Mouse (Mus musculus): ENCODE results near the gene Kcnb1.

The Kcnb1 gene

GRCm38 (mm10) chr2:167190076-167190399 is at the start of gene Kcnb1:
TSS of gene Kcnb1 (minus strand) at chr2:167190155.
- DNase-seq (ENCODE audit: inconsistent ontology term) = peak; percentile 73

GRCm38 (mm10) chr2:167239262-167239661 is 49.3 kb upstream of the Kcnb1 start:
- DNase-seq (ENCODE audit: inconsistent ontology term) = no peak

GRCm38 (mm10) chr2:167237224-167237623 is 47.3 kb upstream of the Kcnb1 start:
- no peak for DNase-seq (ENCODE audit: inconsistent ontology term)

GRCm38 (mm10) chr2:167236174-167236573 is 46.2 kb upstream of the Kcnb1 start:
- no peak for DNase-seq (ENCODE audit: inconsistent ontology term)

DNA sequence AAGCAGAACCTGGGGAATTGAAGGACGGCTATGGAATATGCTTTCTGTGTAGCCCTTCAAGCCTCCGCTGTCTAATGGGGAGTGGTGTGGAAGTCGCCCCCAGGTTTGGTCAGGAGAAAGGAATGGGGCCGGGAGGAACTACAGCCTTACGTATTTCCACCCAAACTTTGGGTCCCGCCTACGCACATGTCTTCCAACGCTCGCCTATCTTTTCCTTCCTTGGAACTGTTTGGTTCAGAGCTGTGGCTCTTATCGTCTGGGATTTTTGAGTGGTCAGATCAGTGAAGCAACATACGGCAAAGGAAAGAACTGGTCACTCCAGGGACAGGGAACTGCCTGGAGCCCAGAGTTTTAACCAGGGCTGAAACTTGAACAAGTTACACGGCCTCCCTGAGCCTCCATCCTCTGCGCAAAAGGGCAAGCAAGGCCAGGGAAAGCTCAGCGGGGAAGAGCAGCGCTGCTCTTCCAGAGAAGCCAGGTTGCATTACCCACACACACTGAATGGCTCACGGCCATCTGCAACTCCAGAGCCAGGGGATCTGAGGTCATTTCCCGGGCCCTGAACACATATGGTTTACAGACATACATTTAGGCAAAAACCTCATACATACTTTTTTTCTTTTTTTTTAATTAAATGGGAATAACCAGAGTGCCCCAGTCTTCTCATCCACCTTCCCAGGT is 45.5 kb upstream of the Kcnb1 start:
- no peak for DNase-seq (ENCODE audit: inconsistent ontology term)

GRCm38 (mm10) chr2:167233771-167234170 is 43.8 kb upstream of the Kcnb1 start:
- DNase-seq (ENCODE audit: inconsistent ontology term) = no peak

DNA sequence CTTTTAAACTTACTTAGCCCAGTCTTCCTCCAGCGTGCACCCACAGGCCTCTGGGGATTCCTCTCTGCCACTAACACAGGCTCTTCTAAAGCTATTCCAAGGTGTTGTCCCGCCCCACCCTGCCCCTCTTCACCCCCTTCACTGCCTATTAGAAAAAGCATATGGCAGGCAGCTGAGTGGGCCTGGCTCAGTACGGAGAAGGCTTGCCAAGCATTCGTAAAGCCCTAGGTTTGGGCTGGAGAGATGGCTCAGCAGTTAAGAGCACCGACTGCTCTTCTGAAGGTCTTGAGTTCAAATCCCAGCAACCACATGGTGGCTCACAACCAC is 43.0 kb upstream of the Kcnb1 start:
- DNase-seq (ENCODE audit: inconsistent ontology term) = no peak

DNA sequence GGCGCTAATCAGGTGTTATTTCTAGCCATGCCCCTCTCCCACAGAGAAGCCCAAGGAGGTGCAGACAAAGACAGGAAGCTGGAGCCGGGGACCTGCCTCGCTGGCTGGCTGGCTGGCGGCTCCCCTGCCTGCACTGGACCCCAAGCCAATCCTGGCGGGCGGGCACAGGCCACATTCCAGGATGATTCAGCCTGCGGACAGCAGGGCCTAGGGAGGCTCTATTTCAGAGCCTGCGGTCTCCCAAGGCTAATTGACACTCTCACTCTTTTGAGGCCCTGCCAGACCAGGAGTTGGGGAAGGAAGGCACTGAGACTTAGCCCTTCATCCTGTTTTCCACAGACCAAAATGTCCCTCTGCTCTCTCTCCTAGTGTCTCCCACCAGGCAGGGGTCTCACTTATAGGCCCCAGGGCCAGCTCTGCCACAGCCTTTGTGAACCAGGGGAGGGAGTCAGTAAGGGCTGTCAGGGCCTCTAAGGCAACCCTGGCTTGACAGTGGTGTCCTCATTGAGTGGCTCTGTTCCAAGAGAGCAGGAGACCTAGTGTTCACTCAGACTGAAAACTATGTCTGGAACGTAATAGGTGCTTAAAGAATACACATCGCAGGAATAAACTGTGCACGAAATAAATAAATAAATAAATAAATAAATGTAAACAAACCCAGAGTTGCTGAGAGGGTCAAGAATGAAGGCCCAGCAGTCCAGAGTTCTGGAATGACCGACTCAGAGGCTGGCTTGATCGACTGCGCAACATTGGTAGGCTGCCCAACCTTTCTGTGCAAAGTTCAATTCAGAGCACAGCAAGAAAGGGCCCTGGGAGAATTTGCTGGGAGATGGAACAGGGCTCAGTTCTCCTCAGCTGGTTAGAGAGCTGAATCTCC is 42.4 kb upstream of the Kcnb1 start:
- DNase-seq (ENCODE audit: inconsistent ontology term) = peak; percentile 92

DNA sequence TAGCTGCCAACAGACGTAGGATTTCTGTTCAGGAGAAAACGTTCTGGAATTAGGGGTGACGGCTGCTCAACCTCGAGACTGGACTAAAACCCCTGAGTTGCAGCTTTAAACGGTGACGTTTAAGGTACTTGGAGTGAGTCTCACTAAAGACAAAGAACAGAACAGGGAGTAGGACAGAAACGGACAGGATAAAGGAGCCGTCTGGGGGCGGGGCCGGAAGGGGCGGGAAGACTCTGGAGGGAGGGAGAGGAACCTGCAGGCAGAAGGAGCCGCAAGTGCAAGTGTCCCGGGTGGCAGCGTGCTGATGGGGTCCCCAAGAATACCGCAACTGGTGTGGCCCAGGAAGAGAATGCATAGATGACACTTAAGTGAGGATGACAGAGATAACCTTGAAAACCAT is 40.6 kb upstream of the Kcnb1 start:
- DNase-seq (ENCODE audit: inconsistent ontology term) = no peak

DNA sequence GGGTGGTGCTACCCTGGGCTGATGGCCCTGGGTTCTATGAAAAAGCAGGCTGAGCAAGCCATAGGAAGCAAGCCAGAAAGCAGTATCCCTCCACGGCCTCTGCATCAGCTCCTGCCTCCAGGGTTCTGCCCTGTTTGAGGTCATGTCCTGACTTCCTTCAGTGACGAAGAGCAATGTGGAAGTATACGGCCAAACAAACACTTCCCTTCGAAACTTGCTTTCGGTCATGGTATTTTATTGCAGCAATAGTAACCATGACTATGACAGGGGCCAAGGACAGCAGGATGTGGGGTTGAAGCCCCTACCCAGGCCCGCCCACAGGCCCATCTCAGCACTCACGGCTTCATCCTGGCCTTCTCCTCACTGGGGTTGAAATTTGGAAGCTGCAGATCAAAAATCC is 35.0 kb upstream of the Kcnb1 start:
- no peak for DNase-seq (ENCODE audit: inconsistent ontology term)

DNA sequence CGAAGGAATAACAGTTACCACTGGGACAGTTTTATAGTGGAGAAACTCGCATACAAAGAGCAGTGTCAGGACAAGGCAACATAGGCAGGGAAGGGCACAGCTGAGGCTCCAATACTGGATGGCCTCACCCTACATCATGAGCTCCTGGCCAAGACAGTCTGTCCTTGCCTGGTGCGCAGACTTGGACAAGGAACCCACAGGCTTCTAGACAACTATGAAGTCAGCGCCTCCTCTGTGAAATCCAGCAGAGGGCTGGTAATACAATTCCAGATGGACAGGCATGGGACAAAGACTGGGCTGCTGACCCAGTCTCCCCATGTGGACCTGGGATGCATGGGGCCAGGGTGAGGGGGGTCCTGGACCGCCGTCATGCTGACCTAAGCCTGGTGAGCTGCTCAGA is 34.2 kb upstream of the Kcnb1 start:
- no peak for DNase-seq (ENCODE audit: inconsistent ontology term)

DNA sequence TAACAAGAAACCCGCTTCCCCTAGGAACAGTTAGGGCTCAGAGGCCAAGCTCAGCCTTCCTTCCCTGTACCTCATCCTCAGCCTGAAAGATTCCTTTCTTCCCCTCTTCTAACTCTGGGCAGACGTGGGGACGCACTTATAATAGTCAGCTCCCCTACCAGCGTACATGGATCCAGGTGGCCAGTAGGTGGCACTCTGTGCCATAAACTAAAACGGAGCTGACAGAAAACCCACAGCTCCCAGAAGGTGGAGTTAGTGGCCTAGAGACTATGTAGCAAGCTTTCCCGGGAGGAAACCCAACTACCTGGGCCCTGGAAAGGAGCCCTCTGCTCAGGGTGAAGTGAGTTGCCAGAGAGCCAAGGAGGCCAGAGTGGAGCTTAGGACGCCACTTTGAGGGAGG is 32.2 kb upstream of the Kcnb1 start:
- peak; percentile 60 for DNase-seq (ENCODE audit: inconsistent ontology term)

DNA sequence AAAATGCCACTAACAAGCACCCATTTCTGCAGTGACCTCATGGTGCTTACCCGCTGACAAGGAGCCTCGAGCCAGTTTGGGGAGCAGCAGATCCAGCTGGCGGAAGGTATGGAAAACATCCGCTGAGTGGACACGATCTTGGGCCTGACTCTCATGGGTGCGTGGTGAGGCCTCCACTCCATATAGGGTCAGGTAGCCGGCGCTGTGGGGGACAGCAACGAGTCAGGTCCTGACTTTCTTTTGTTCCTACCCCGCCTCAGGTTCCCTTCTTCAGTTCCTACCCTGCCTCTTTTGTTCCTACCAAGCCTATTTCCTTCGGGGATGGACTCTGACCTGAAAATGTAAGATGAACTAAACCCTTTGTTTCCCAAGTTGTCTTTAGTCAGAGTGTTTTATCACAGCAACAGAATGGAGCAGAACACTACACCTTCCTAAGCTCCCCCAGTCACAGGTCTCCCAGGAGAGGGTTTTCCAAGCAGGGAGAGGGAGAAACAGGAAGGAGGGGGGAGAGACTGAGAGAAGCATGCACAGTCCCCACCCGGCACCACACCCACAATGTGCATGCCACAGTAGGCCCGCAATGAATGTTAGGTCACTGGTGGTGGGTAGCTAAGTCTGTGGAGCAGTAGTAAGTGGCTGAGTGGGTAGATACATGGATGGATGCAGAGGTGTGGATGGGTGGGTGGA is 31.3 kb upstream of the Kcnb1 start:
- no peak for DNase-seq (ENCODE audit: inconsistent ontology term)

GRCm38 (mm10) chr2:167220736-167221135 is 30.8 kb upstream of the Kcnb1 start:
- no peak for DNase-seq (ENCODE audit: inconsistent ontology term)

DNA sequence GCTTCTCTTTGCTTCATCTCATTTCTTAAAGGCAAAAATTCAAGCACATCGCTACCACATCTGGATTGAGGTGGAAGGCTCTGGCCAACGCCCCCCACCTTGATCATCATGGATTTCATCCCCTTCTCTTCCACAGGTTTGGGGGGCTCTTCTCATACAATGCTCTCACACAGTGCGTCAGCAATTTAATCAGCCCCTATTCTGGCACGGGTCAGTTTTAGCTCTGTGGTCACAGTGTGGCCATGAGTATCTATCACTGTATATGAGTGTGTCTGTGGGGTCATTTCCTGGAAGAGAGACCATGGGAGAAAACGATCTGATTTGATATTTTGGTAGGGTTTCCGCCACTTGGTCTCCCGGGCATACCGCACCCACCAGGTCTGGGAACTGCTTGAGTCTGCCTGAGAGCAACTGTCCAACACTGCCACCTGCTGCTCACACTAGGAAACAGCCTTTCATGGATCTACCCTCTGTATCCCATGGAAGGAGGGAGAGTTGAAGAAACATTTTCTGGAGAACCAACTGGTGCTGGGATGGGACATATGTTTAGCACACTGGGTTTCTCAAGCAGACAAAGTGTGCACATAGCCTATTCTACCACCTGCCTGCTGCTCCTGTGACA is 29.3 kb upstream of the Kcnb1 start:
- DNase-seq (ENCODE audit: inconsistent ontology term) = peak; percentile 58

DNA sequence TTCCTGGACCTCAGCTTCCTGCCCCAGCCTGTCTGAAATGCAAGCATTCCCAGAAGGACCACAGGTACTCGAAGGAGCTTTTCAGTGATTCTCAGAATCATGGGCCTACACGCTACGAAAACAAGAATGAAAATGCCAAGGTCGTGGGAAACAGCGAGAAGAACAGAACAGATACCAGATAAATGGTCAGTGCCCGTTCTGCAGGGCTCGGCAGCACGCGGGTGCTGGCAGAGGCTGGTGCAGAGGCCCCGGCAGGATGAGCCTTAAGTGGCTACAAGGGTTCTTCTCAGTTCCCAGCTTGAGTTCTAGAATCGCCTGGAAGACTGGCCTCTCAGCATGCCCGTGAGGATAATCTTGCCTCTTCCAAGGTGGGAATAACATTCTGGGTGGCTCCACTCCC is 23.7 kb upstream of the Kcnb1 start:
- no peak for DNase-seq (ENCODE audit: inconsistent ontology term)

DNA sequence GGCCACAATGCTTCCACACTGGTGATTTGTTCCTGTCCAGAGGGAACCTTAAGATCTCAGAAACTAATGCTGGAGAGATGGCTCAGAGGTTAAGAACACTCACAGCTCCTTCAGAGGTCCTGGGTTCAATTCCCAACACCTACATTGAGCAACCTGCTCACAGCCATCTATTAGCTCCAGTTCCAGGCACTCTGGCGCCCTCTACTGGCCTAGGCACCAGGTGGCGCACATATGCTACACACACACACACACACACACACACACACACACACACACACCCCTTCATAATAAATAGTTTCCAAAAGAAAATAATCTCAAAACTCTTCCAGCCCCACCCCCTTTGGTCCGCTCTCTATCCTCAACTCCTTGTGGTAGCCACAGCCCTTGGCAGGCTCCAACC is 23.1 kb upstream of the Kcnb1 start:
- no peak for DNase-seq (ENCODE audit: inconsistent ontology term)

GRCm38 (mm10) chr2:167212551-167212950 is 22.6 kb upstream of the Kcnb1 start:
- DNase-seq (ENCODE audit: inconsistent ontology term) = no peak

- no peak for DNase-seq (ENCODE audit: inconsistent ontology term)
Observed at GRCm38 (mm10) chr2:167212089-167212488, 22.1 kb upstream of the Kcnb1 start.

- DNase-seq (ENCODE audit: inconsistent ontology term) = no peak
Observed at GRCm38 (mm10) chr2:167209900-167210299, 19.9 kb upstream of the Kcnb1 start.

- no peak for DNase-seq (ENCODE audit: inconsistent ontology term)
Observed at GRCm38 (mm10) chr2:167208984-167209383, 19.0 kb upstream of the Kcnb1 start.

- no peak for DNase-seq (ENCODE audit: inconsistent ontology term)
Observed at GRCm38 (mm10) chr2:167205918-167206629, 16.1 kb upstream of the Kcnb1 start.
